Mouse (Mus musculus): ENCODE measurements at regions not wholly inside any gene's neighbourhood (a gene's known extent, or its start where the extent isn't known, plus 50 kb on each side); places are given as distances from the start of the nearest gene placed in this dataset.

- no peaks in the 10 kb centered on the region for H3K36me3 ChIP-seq (ENCODE audit: control insufficient read depth, insufficient read depth, low read length)
- H3K9ac ChIP-seq (ENCODE audit: low read depth, low read length), result no peak overlapping the region
- ATAC-seq (ENCODE audit: low read depth), result no peak
- no peak overlapping the region for H3K27ac ChIP-seq (replicated peaks; ENCODE audit: low read depth, low read length)
- H3K27me3 ChIP-seq (replicated peaks; ENCODE audit: control insufficient read depth, insufficient read depth, low read length), result no peaks in the 10 kb centered on the region
- H3K9me3 ChIP-seq (ENCODE audit: control insufficient read depth, low read length), result no peaks in the 10 kb centered on the region
- 61% methylated on average over 4 of the region's 4 CpGs for WGBS
- H3K4me1 ChIP-seq (ENCODE audit: control insufficient read depth, insufficient read depth, low read length), result peaks cover 10% of the 10 kb centered on the region
- H3K4me2 ChIP-seq (ENCODE audit: low read depth, low read length), result no peak overlapping the region
- peak; percentile 47 for DNase-seq (ENCODE audit: low spot score)
- no peak overlapping the region for H3K4me3 ChIP-seq (ENCODE audit: low read depth, low read length)
These were observed 83.1 kb downstream of the Thbs2 start for GRCm38 (mm10) chr17:14610791-14611522.

GRCm38 (mm10) chr17:14608845-14609244 is 85.2 kb downstream of the Thbs2 start:
- Histone ChIP-seq H3K27ac (replicated peaks; ENCODE audit: low read depth, low read length) (no peak overlapping the region), H3K9ac (ENCODE audit: low read depth, low read length) (no peak overlapping the region)

GRCm38 (mm10) chr17:14606356-14606989 is 87.6 kb downstream of the Thbs2 start:
- H3K4me1 ChIP-seq (ENCODE audit: control insufficient read depth, insufficient read depth, low read length), result peaks cover 14% of the 10 kb centered on the region
- ATAC-seq (ENCODE audit: low read depth) (no peak), DNase-seq (ENCODE audit: low spot score) (peak; percentile 67)
- H3K4me3 ChIP-seq (ENCODE audit: low read depth, low read length), result no peak overlapping the region
- H3K9ac ChIP-seq (ENCODE audit: low read depth, low read length), result no peak overlapping the region
- no peaks in the 10 kb centered on the region for H3K36me3 ChIP-seq (ENCODE audit: control insufficient read depth, insufficient read depth, low read length)
- no peaks in the 10 kb centered on the region for H3K9me3 ChIP-seq (ENCODE audit: control insufficient read depth, low read length)
- 30% methylated on average over 5 of the region's 5 CpGs for WGBS
- H3K27me3 ChIP-seq (replicated peaks; ENCODE audit: control insufficient read depth, insufficient read depth, low read length), result no peaks in the 10 kb centered on the region
- no peak overlapping the region for H3K4me2 ChIP-seq (ENCODE audit: low read depth, low read length)
- H3K27ac ChIP-seq (replicated peaks; ENCODE audit: low read depth, low read length), result peak overlapping the region; percentile 81

More at GRCm38 (mm10) chr17:14608845-14609244, 85.2 kb downstream of the Thbs2 start:
- Histone ChIP-seq H3K4me3 (ENCODE audit: low read depth, low read length) (no peak overlapping the region), H3K27me3 (replicated peaks; ENCODE audit: control insufficient read depth, insufficient read depth, low read length) (no peaks in the 10 kb centered on the region), H3K4me2 (ENCODE audit: low read depth, low read length) (no peak overlapping the region), H3K9me3 (ENCODE audit: control insufficient read depth, low read length) (no peaks in the 10 kb centered on the region), H3K36me3 (ENCODE audit: control insufficient read depth, insufficient read depth, low read length) (no peaks in the 10 kb centered on the region), H3K4me1 (ENCODE audit: control insufficient read depth, insufficient read depth, low read length) (peaks cover 10% of the 10 kb centered on the region)
- no peak for DNase-seq (ENCODE audit: low spot score)
- no peak for ATAC-seq (ENCODE audit: low read depth)
- 69% methylated on average over 4 of the region's 4 CpGs for WGBS

- ATAC-seq (ENCODE audit: low read depth) (no peak), DNase-seq (ENCODE audit: low spot score) (no peak)
- Histone ChIP-seq H3K4me3 (ENCODE audit: low read depth, low read length) (no peak overlapping the region), H3K4me1 (ENCODE audit: control insufficient read depth, insufficient read depth, low read length) (peaks cover 32% of the 10 kb centered on the region), H3K27me3 (replicated peaks; ENCODE audit: control insufficient read depth, insufficient read depth, low read length) (no peaks in the 10 kb centered on the region), H3K9me3 (ENCODE audit: control insufficient read depth, low read length) (no peaks in the 10 kb centered on the region), H3K4me2 (ENCODE audit: low read depth, low read length) (no peak overlapping the region), H3K27ac (replicated peaks; ENCODE audit: low read depth, low read length) (peak overlapping the region; percentile 65), H3K9ac (ENCODE audit: low read depth, low read length) (no peak overlapping the region), H3K36me3 (ENCODE audit: control insufficient read depth, insufficient read depth, low read length) (no peaks in the 10 kb centered on the region)
- WGBS, result 51% methylated on average over 10 of the region's 10 CpGs
These were observed 94.4 kb downstream of the Thbs2 start for GRCm38 (mm10) chr17:14599681-14600080.

GRCm38 (mm10) chr17:14596470-14596869 is 97.6 kb downstream of the Thbs2 start:
- H3K4me2 ChIP-seq (ENCODE audit: low read depth, low read length), result no peak overlapping the region
- no peaks in the 10 kb centered on the region for H3K36me3 ChIP-seq (ENCODE audit: control insufficient read depth, insufficient read depth, low read length)
- H3K27me3 ChIP-seq (replicated peaks; ENCODE audit: control insufficient read depth, insufficient read depth, low read length), result no peaks in the 10 kb centered on the region
- no peak overlapping the region for H3K4me3 ChIP-seq (ENCODE audit: low read depth, low read length)
- 80% methylated on average over 7 of the region's 7 CpGs for WGBS
- H3K4me1 ChIP-seq (ENCODE audit: control insufficient read depth, insufficient read depth, low read length), result peaks cover 41% of the 10 kb centered on the region
- H3K9me3 ChIP-seq (ENCODE audit: control insufficient read depth, low read length), result no peaks in the 10 kb centered on the region
- no peak for DNase-seq (ENCODE audit: low spot score)
- H3K9ac ChIP-seq (ENCODE audit: low read depth, low read length), result no peak overlapping the region
- ATAC-seq (ENCODE audit: low read depth), result no peak
- peak overlapping the region; percentile 80 for H3K27ac ChIP-seq (replicated peaks; ENCODE audit: low read depth, low read length)

- peak; percentile 91 for DNase-seq (ENCODE audit: low spot score)
These were observed 98.5 kb downstream of the Thbs2 start for GRCm38 (mm10) chr17:14595525-14595924.

GRCm38 (mm10) chr17:14588086-14588817 is 105.8 kb downstream of the Thbs2 start:
- Histone ChIP-seq H3K9me3 (ENCODE audit: control insufficient read depth, low read length) (no peaks in the 10 kb centered on the region), H3K36me3 (ENCODE audit: control insufficient read depth, insufficient read depth, low read length) (no peaks in the 10 kb centered on the region), H3K27ac (replicated peaks; ENCODE audit: low read depth, low read length) (no peak overlapping the region), H3K4me1 (ENCODE audit: control insufficient read depth, insufficient read depth, low read length) (peaks cover 19% of the 10 kb centered on the region; the same call in 1 of the 2 replicates), H3K9ac (ENCODE audit: low read depth, low read length) (no peak overlapping the region), H3K4me2 (ENCODE audit: low read depth, low read length) (no peak overlapping the region), H3K27me3 (replicated peaks; ENCODE audit: control insufficient read depth, insufficient read depth, low read length) (no peaks in the 10 kb centered on the region; the same call in 1 of the 2 replicates), H3K4me3 (ENCODE audit: low read depth, low read length) (no peak overlapping the region)
- no peak for ATAC-seq (ENCODE audit: low read depth)
- 82% methylated on average over 12 of the region's 12 CpGs for WGBS
- no peak for DNase-seq (ENCODE audit: low spot score)

More at GRCm38 (mm10) chr17:14595525-14595924, 98.5 kb downstream of the Thbs2 start:
- Histone ChIP-seq H3K9me3 (ENCODE audit: control insufficient read depth, low read length) (no peaks in the 10 kb centered on the region), H3K27ac (replicated peaks; ENCODE audit: low read depth, low read length) (peak overlapping the region; percentile 80), H3K36me3 (ENCODE audit: control insufficient read depth, insufficient read depth, low read length) (no peaks in the 10 kb centered on the region), H3K27me3 (replicated peaks; ENCODE audit: control insufficient read depth, insufficient read depth, low read length) (no peaks in the 10 kb centered on the region; the same call in 1 of the 2 replicates), H3K4me1 (ENCODE audit: control insufficient read depth, insufficient read depth, low read length) (peaks cover 41% of the 10 kb centered on the region), H3K9ac (ENCODE audit: low read depth, low read length) (no peak overlapping the region), H3K4me3 (ENCODE audit: low read depth, low read length) (no peak overlapping the region), H3K4me2 (ENCODE audit: low read depth, low read length) (no peak overlapping the region)
- WGBS, result 34% methylated on average over 7 of the region's 7 CpGs
- ATAC-seq (ENCODE audit: low read depth), result peak; percentile 63

- Histone ChIP-seq H3K9ac (ENCODE audit: low read depth, low read length) (no peak overlapping the region), H3K9me3 (ENCODE audit: control insufficient read depth, low read length) (no peaks in the 10 kb centered on the region), H3K27ac (replicated peaks; ENCODE audit: low read depth, low read length) (no peak overlapping the region), H3K4me2 (ENCODE audit: low read depth, low read length) (no peak overlapping the region), H3K4me3 (ENCODE audit: low read depth, low read length) (no peak overlapping the region), H3K36me3 (ENCODE audit: control insufficient read depth, insufficient read depth, low read length) (no peaks in the 10 kb centered on the region), H3K4me1 (ENCODE audit: control insufficient read depth, insufficient read depth, low read length) (peaks cover 10% of the 10 kb centered on the region; the same call in 1 of the 2 replicates), H3K27me3 (replicated peaks; ENCODE audit: control insufficient read depth, insufficient read depth, low read length) (no peaks in the 10 kb centered on the region)
- WGBS, result 78% methylated on average over 3 of the region's 3 CpGs
- ATAC-seq (ENCODE audit: low read depth), result no peak
- DNase-seq (ENCODE audit: low spot score), result no peak
These were observed 114.4 kb downstream of the Thbs2 start for GRCm38 (mm10) chr17:14579671-14580070.

Data from embryonic facial prominence, embryonic 14.5 days (tissue).